Mouse (Mus musculus): ENCODE measurements around the gene C1qbp. TPM values are rescaled to one million over a fixed set of nuclear protein-coding genes. Genes with fewer than 3 reads are reported as not detected.

C1qbp gene
- polyA plus RNA-seq (2012; rRNA removed): 138 and 440 TPM in 2 replicates

GRCm38 (mm10) chr11:70982557-70983228 lies at the start of gene C1qbp:
Gene C1qbp, minus strand, starts transcription at chr11:70983026.

GRCm38 (mm10) chr11:71019201-71020068 lies 36.6 kb upstream of the C1qbp start, which contains the start of the genes Mis12 and Derl2:
Gene Mis12, plus strand, starts transcription at chr11:71019611.
Gene Derl2, minus strand, starts transcription at chr11:71019841.

GRCm38 (mm10) chr11:71004316-71004773 lies 21.5 kb upstream of the C1qbp start, which contains the start of gene Dhx33:
Gene Dhx33, minus strand, starts transcription at chr11:71004437.

GRCm38 (mm10) chr11:70969821-70970559 lies 12.8 kb downstream of the C1qbp start, which contains the start of the genes Nup88 and Rpain:
Gene Nup88, minus strand, starts transcription at chr11:70969973.
Gene Rpain, plus strand, starts transcription at chr11:70970213.

Other genes starting within 250 kb of the C1qbp start
- 0.48 and 0.54 TPM in 2 replicates for gene Zfp3, start 218.8 kb downstream of the C1qbp start, polyA plus RNA-seq (2012; rRNA removed)
- 0.06 and 0.09 TPM in 2 replicates for gene Scimp, start 170.4 kb downstream of the C1qbp start, polyA plus RNA-seq (2012; rRNA removed)
- gene Rabep1, start 138.2 kb downstream of the C1qbp start, polyA plus RNA-seq (2012; rRNA removed): 0.52 and 0.73 TPM in 2 replicates
- gene Nup88, start 13.1 kb downstream of the C1qbp start, polyA plus RNA-seq (2012; rRNA removed): 6.4 and 8.3 TPM in 2 replicates
- 5.0 and 7.4 TPM in 2 replicates for gene Rpain, start 12.8 kb downstream of the C1qbp start, polyA plus RNA-seq (2012; rRNA removed)
- 3.2 and 7.0 TPM in 2 replicates for gene Dhx33, start 21.4 kb upstream of the C1qbp start, polyA plus RNA-seq (2012; rRNA removed)
- 0.22 and 0.41 TPM in 2 replicates for gene Mis12, start 36.6 kb upstream of the C1qbp start, polyA plus RNA-seq (2012; rRNA removed)
- 2.5 and 3.3 TPM in 2 replicates for gene Derl2, start 36.8 kb upstream of the C1qbp start, polyA plus RNA-seq (2012; rRNA removed)
- 0.69 and 1.2 TPM in 2 replicates for gene 6330403K07Rik, start 50.5 kb upstream of the C1qbp start, polyA plus RNA-seq (2012; rRNA removed)
- gene Nlrp1a, start 161.7 kb upstream of the C1qbp start, polyA plus RNA-seq (2012; rRNA removed): not detected in 2 replicates
- gene Nlrp1b, start 247.7 kb upstream of the C1qbp start, polyA plus RNA-seq (2012; rRNA removed): 0.10 and 0.13 TPM in 2 replicates